16 mouse cellular contexts compared by ENCODE assay signal in genomic region chr16:20454155-20454654, GRCm38 (mm10).
"Had no signal": no experiment of that assay in that cellular context is flagged by ENCODE, and none has a peak within 500 bp of the region (broad histone marks: within the 10 kb centered on the region; RNA-seq: fewer than 3 reads in every experiment).

No protein-coding gene starts in this region.

- H3K36me3 ChIP-seq: limb, embryonic 10.5 days; liver, embryonic 15.5 days; midbrain, embryonic 15.5 days; neural tube, embryonic 13.5 days; stomach, embryonic 15.5 days had no signal

- H3K4me3 ChIP-seq: layer of hippocampus, adult 2 months; limb, embryonic 10.5 days; liver, embryonic 15.5 days; megakaryocyte, embryonic 14.5 days; midbrain, embryonic 15.5 days; neural tube, embryonic 13.5 days; stomach, embryonic 15.5 days had no signal

- H3K27ac ChIP-seq: kidney, postnatal 0 days; layer of hippocampus, adult 2 months; limb, embryonic 10.5 days; liver, embryonic 15.5 days; midbrain, embryonic 15.5 days; neural tube, embryonic 13.5 days; stomach, embryonic 15.5 days had no signal

- H3K27me3 ChIP-seq: liver, embryonic 15.5 days; midbrain, embryonic 15.5 days; neural tube, embryonic 13.5 days; stomach, embryonic 15.5 days had no signal

- DNase-seq: kidney, adult 8-10 months; kidney, postnatal 36 days; lung, adult 2 months; lung, postnatal 36 days; retina, postnatal 1 day; right cerebral cortex, postnatal 4 days; thymus, adult 2 months; thymus, postnatal 25 days had no signal

- H3K4me1 ChIP-seq: liver, embryonic 15.5 days; midbrain, embryonic 15.5 days; stomach, embryonic 15.5 days had no signal

- H3K9me3 ChIP-seq: limb, embryonic 10.5 days; liver, embryonic 15.5 days; megakaryocyte, embryonic 14.5 days; midbrain, embryonic 15.5 days; neural tube, embryonic 13.5 days; stomach, embryonic 15.5 days had no signal

- H3K9ac ChIP-seq: liver, embryonic 15.5 days; midbrain, embryonic 15.5 days; neural tube, embryonic 13.5 days; stomach, embryonic 15.5 days had no signal
